Mouse (Mus musculus) midbrain, embryonic 10.5 days (tissue): ENCODE measurements around the gene Nfya. TPM values are rescaled to one million over a fixed set of nuclear protein-coding genes. Genes with fewer than 3 reads are reported as not detected.

Experiments used
- DNase-seq: peaks from one replicate; pipeline ENCODE4 v3.0.0-alpha.2; 2017; ENCODE audit warnings: low spot score
- H3K27ac ChIP-seq: fragments of 300-500 bp; sonication (generic); replicated peaks from 2 replicates; pipeline ENCODE4 v1.5.1; 2016; ENCODE audit warnings: mild to moderate bottlenecking
- H3K27me3 ChIP-seq: fragments of 300-500 bp; sonication (generic); 2 replicates; pipeline ENCODE4 v1.6.1; 2016; ENCODE audit warnings: low read depth, mild to moderate bottlenecking; ENCODE audit not compliant: poor library complexity, severe bottlenecking
- H3K36me3 ChIP-seq: fragments of 300-500 bp; sonication (generic); 2 replicates; pipeline ENCODE4 v1.6.1; 2016; ENCODE audit warnings: mild to moderate bottlenecking, moderate library complexity
- H3K4me1 ChIP-seq: fragments of 300-500 bp; sonication (generic); 2 replicates; pipeline ENCODE4 v1.6.1; 2016
- H3K4me3 ChIP-seq: fragments of 300-500 bp; sonication (generic); 2 replicates; pipeline ENCODE4 v1.5.1; 2016; ENCODE audit warnings: mild to moderate bottlenecking, moderate library complexity
- H3K9me3 ChIP-seq: fragments of 300-500 bp; sonication (generic); replicated peaks from 2 replicates; pipeline ENCODE4 v1.6.1; 2016; ENCODE audit warnings: mild to moderate bottlenecking
- WGBS: fragments of 180-500 bp; shearing (Covaris S2); methylation state at CpG from one replicate; pipeline ENCODE4 v1.1.7; 2016; 5-methylcytosine and 5-hydroxymethylcytosine counted together
- polyA plus RNA-seq: library from polyadenylated mRNA; unstranded; fragments of >200 nt; fragmentation: Nextera tagmentation; extraction: Ambion mirVana; gene quantifications from 2 replicates; pipeline ENCODE4 v1.2.1, GENCODE M21; 2016

Gene Nfya
- 15.8 and 16.3 TPM in 2 replicates for polyA plus RNA-seq

DNA sequence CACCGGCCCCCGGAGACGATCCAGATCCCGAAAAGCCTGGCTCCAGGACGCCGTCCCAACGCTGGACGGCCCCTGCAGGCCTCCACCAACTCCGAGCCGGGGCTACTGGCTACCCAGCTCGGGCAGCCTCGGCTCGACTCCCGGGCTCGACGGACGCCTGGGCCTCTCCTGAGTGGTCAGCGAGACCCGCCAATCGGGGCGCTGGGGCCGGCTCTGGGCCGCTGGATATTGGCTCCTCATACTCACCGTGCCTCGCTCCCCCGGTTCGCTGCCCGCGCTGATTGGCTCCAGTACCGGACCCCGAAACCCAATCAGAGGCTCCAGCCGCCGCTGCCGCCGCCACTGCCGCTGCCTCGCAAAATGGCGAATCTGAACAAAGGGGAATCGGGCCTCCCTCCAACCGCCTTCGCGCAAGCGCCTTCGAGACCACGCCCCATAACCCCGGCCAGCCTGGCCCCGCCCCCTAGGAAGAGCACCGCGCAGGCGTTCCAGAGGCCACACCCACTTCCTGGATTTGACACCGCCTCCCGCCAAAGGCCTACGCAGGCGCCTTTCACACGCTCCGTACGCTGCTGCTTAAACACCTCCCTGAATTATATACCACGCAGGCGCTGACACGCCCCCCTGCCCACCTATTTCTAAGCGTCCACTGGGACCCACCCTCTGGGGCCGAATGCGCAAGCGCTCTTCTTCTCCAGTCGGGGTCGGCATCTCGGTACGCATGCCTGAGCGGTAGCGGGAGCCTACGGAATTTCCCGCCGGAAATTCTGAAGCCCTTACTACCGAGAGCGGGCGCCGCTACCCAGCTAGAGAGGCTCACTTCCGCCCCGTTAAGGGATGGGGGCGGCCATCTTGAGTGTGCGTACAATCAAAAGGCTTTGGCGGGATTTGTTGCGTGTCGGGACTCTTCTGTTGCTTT, at the start of gene Nfya, which contains the start of gene Oard1:
Nfya (minus strand) TSS at position 527 of the 919 bp plus-strand sequence.
Oard1 (plus strand) TSS at position 635 of the 919 bp plus-strand sequence.
- Histone ChIP-seq H3K36me3 (peaks cover 27% of the 10 kb centered on the region), H3K4me1 (peaks cover 28% of the 10 kb centered on the region), H3K9me3 (no peaks in the 10 kb centered on the region), H3K4me3 (peak within 1 kb of the TSS; percentile 74), H3K27me3 (no peaks in the 10 kb centered on the region), H3K27ac (peak within 1 kb of the TSS; percentile 99)
- DNase-seq = peak; percentile 100
- WGBS = under 1% methylated on average over 80 of the region's 84 CpGs

DNA sequence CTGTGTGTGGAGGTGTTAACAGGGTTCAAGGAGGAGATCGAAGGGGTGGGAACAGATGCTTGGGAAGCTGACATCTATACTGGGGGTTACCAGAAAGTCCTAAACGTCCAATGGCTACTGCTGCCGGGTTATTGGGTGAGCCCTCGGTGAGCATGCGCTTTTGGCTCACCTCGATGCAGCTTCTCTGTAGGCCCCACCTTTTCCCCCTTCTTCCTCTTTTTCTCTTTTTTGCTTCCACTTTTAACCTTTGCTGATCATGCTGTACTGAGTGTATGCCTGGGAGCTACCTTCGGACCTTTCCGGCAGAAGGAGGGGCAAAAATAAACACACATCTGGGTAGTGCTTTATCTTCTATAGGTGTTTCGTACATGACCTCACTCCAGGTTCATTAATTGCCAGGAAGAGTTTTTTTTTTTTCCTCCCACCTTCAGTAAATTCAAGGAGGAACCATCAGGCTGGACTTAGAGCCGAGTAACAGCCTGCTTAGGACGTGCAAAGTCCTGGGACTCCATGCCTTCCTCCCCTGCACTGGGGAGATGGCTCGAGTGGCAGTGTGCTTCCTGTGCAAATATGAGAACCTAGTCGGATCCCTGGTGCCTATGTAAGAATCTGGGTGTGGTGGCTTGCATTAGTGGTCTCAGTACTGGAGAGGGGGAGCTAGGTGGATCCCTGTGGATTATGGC, 48.4 kb upstream of the Nfya start:
- Histone ChIP-seq H3K36me3 (no peaks in the 10 kb centered on the region), H3K9me3 (no peaks in the 10 kb centered on the region), H3K4me3 (no peak overlapping the region), H3K27me3 (no peaks in the 10 kb centered on the region; the same call in 1 of the 2 replicates), H3K4me1 (peaks cover 3% of the 10 kb centered on the region), H3K27ac (no peak overlapping the region)
- 90% methylated on average over 13 of the region's 13 CpGs for WGBS
- no peak for DNase-seq

DNA sequence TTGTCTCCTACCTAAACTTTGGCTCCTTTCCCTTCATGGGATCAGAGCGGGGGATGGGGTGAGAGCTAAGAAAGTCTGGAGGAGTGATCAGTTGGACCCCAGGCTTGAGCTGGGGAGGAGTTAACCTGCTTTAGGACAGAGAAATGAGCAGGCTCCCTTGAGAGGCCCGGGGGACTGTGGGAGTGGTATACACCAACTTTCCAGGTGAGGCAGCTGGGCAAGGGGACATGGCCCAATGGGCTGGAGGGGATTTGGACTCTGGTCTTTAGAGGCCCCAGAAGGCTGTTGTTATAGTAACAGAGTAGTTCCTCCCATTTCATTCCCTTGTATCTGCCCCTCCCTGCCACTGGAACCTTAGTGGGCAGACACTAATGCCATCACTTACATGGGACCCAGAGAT, 46.2 kb upstream of the Nfya start:
- Histone ChIP-seq H3K27me3 (no peaks in the 10 kb centered on the region; the same call in 1 of the 2 replicates), H3K27ac (no peak overlapping the region), H3K4me1 (peaks cover 11% of the 10 kb centered on the region), H3K36me3 (no peaks in the 10 kb centered on the region), H3K4me3 (no peak overlapping the region), H3K9me3 (no peaks in the 10 kb centered on the region)
- 82% methylated on average over 2 of the region's 2 CpGs for WGBS
- DNase-seq = no peak

DNA sequence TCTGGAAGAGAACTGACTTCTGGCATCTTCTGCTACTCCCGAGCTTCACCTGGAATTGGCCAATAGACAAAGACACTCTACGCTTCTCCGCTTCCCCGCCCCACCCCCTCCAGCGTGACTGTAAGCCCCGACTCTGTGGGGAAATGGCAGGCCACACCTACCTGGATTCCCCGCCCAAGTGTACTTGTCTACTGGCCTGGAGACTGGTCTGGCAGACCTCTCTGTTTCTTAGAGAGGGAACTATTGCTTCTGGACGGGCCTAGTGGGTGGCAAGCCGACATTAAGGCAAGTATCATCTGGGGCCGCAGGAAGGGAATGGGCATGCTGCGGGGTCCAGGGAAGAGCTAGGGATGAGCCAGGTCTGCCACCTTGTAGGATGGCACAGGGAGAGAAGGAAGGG, 45.0 kb upstream of the Nfya start, which contains the start of gene Unc5cl:
Unc5cl (plus strand) TSS at position 214 of the 400 bp plus-strand sequence.
- Histone ChIP-seq H3K27ac (no peak within 1 kb of the TSS), H3K4me3 (no peak within 1 kb of the TSS), H3K36me3 (no peaks in the 10 kb centered on the region), H3K4me1 (peaks cover 11% of the 10 kb centered on the region), H3K27me3 (no peaks in the 10 kb centered on the region), H3K9me3 (no peaks in the 10 kb centered on the region)
- DNase-seq = no peak
- 64% methylated on average over 11 of the region's 11 CpGs for WGBS

DNA sequence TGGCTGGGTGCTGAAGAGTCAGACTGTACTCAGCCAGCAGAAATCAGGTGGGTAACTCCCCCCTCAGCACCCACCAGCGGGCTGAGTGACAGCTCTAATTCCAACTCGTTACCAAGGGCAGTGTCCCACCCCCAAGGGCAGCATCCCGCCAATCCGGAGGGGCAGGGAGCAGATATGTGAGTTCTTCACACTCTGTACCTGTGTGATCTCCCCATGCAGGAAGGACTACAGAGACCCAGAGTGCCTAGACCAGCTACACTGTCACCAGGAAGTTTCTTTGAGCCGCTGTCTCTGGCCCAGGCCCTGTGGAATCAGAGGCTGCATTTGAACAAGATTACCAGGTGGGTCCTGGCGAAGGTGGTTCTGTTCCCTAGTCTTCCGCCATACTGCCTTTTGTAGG, 44.5 kb upstream of the Nfya start:
- 55% methylated on average over 7 of the region's 7 CpGs for WGBS
- H3K27me3 ChIP-seq = no peaks in the 10 kb centered on the region
- H3K9me3 ChIP-seq = no peaks in the 10 kb centered on the region
- peaks cover 11% of the 10 kb centered on the region for H3K4me1 ChIP-seq
- H3K36me3 ChIP-seq = no peaks in the 10 kb centered on the region
- no peak overlapping the region for H3K27ac ChIP-seq
- no peak overlapping the region for H3K4me3 ChIP-seq
- no peak for DNase-seq

DNA sequence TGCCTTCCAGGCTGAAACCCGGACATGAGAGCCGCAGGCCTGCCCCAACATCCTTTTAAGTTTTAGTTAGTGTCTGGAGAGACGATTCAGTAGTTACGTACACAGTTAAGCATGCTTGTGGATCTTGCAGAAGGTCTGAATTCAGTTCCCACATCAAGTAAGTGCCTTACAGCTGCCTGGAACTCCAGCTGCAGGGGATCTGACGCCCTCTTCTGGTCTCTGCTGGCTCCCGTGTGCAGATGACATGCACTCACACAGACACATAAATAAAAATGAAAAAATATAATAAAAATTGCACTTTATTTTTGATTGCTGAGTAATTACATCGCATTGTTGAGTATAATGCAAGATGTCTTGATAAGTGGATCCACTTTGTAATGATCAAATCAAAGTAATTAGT, 43.8 kb upstream of the Nfya start:
- Histone ChIP-seq H3K4me3 (no peak overlapping the region), H3K27ac (no peak overlapping the region), H3K36me3 (no peaks in the 10 kb centered on the region), H3K4me1 (peaks cover 11% of the 10 kb centered on the region), H3K9me3 (no peaks in the 10 kb centered on the region), H3K27me3 (no peaks in the 10 kb centered on the region)
- no peak for DNase-seq
- 75% methylated on average over 7 of the region's 7 CpGs for WGBS

DNA sequence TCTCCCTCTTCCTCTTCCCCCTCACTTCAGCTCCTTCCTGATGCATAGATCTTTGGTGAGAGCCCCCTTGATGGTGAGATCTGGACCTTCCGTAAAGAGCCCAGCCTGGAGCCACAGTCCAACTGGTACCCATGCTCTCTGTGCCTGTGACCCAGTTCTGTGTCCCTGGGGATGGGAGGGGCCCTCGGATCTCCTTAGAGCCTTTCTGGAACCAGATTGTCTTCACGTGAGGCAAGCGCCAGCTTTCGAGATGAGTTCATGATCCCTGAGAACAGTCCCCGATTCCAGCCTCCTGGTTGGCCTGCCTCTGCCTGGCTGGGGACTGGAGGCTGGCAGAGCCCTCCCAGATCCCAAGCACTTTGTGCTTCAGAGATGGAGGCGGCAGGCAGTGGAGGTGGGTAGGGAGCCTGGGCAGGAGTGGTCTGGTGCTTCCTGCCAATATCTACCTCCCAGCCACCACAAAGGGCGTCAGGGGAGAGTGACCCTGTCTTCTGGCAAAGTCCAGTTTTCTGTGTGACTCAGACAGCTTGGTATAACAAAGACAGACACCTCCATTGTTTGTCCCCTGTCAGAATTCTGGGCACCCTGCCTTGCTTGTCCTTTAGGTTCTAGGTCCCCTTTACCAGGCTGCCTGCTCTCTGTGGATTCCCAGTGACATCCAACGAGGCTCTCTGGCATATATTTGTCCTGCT, 42.2 kb upstream of the Nfya start:
- H3K9me3 ChIP-seq = no peaks in the 10 kb centered on the region
- H3K36me3 ChIP-seq = no peaks in the 10 kb centered on the region
- H3K27ac ChIP-seq = 0 out of 2 replicates have a peak overlapping the region, but pooled peaks have one; percentile 60
- 78% methylated on average over 9 of the region's 9 CpGs for WGBS
- H3K4me3 ChIP-seq = no peak overlapping the region
- H3K27me3 ChIP-seq = no peaks in the 10 kb centered on the region
- peaks cover 11% of the 10 kb centered on the region for H3K4me1 ChIP-seq
- no peak for DNase-seq

DNA sequence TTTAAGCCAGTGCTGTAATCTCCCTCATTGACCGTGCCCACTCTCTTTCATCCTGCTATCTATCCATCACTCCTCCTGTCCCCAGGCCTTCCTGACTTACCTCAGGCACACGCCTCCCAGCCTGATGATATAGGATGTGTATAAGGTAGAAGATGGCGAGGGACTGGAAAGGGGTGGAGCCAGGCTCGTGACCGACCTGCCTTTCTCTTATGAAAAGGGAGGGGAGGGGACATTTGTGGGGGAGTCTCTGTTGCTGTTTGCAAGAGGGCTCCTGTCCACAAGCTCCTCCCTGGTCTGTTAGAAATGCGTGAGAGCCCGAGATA, 41.6 kb upstream of the Nfya start, which contains the start of gene Tspo2:
Tspo2 (minus strand) TSS at position 170 of the 323 bp plus-strand sequence.
- Histone ChIP-seq H3K4me1 (peaks cover 11% of the 10 kb centered on the region), H3K36me3 (no peaks in the 10 kb centered on the region), H3K4me3 (no peak within 1 kb of the TSS), H3K27ac (0 out of 2 replicates have a peak within 1 kb of the TSS, but pooled peaks have one; percentile 60), H3K9me3 (no peaks in the 10 kb centered on the region), H3K27me3 (no peaks in the 10 kb centered on the region)
- no peak for DNase-seq
- WGBS = 81% methylated on average over 7 of the region's 7 CpGs

DNA sequence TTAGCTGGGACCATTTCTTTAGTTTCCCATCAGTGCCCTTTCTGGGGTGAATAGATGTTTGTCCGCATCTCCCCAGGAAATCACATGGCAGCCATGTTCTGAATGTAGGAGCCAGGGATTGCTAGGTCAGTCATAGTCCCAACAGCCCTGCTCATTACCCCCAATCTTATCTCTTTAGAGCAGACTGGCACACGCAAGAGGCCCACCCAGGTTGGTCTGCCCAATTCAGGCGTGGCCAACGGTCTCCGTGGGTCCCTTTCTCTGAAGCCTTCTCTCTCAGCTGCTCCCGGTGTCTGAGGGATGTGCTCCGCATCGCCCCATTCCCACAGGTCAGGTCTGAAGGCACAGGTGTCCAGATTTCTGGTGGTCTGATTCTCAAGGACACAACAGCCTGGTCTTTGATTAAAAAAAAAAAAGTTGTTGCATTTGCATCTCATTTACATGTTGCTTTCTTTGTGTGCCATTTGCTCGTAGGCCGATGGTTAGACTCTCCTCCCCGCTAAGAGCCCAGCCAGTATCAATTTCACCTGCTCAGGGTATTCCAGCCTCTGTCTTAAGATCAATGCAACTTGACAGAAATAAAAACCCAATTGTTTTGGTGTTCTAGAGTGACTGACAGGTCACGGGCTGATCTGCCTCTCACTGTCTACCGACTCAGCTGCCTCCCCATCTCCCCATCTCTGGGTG, 41.1 kb upstream of the Nfya start:
- Histone ChIP-seq H3K4me3 (no peak overlapping the region), H3K4me1 (peaks cover 11% of the 10 kb centered on the region), H3K9me3 (no peaks in the 10 kb centered on the region), H3K36me3 (no peaks in the 10 kb centered on the region), H3K27ac (no peak overlapping the region), H3K27me3 (no peaks in the 10 kb centered on the region)
- WGBS = 87% methylated on average over 13 of the region's 13 CpGs
- DNase-seq = no peak

DNA sequence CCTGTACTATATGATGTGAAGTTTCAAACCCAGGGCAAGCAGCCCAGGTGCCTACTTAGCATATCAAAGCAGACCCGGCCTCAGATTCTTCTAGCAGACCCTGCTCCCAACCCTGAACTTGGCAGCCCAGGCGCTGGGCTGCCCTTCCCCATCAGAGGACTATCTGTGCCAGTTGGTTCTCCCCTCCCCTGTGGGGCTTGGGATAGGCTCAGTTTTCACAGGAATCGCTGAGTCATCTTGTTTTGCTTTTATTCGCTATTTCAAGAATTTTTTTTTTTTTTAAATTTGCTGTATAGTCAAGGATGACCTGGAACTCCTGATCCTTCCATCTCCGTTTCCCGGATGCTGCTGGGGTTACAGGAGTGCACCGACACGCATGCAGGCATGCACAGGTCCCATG, 38.0 kb upstream of the Nfya start:
- peaks cover 8% of the 10 kb centered on the region; the same call in 1 of the 2 replicates for H3K4me1 ChIP-seq
- H3K27me3 ChIP-seq = no peaks in the 10 kb centered on the region
- H3K36me3 ChIP-seq = no peaks in the 10 kb centered on the region
- H3K9me3 ChIP-seq = no peaks in the 10 kb centered on the region
- H3K27ac ChIP-seq = no peak overlapping the region
- 82% methylated on average over 8 of the region's 8 CpGs for WGBS
- no peak overlapping the region for H3K4me3 ChIP-seq
- no peak for DNase-seq

DNA sequence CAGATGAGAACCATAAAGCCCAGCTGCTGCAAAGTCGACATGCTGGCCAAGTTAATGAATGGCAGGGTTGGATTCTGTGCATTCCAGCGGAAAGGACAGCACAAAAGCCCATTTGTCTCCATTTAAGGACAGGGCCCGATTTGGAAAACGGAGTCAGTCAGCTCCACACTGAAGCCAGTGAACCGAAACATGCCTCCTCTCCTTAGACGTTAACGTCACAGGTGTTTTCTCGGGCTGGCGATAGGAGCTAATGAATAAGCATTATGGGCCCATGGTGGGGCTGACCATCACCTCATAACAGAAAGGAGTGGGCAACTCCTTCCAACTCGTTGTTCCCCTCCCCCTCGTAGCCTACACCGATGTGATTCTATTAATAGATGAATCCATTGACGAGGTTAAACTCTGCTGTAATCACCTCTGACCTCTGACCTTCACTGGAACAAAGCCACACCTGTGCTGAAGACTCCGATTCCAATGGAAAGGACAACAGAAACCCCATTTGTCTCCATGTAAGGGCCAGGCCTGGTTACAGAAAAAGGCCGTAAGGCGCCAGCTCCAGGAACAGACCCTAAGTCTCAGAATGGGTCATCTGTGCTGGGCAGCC, 33.9 kb upstream of the Nfya start:
- DNase-seq = no peak
- Histone ChIP-seq H3K27ac (no peak overlapping the region), H3K9me3 (no peaks in the 10 kb centered on the region), H3K27me3 (no peaks in the 10 kb centered on the region), H3K4me1 (no peaks in the 10 kb centered on the region), H3K4me3 (no peak overlapping the region), H3K36me3 (no peaks in the 10 kb centered on the region)
- 65% methylated on average over 16 of the region's 16 CpGs for WGBS
